Mouse (Mus musculus) effector memory CD4-positive, alpha-beta T cell, adult 7 months (primary cell): ENCODE measurements around the gene Olfr730. TPM values are rescaled to one million over a fixed set of nuclear protein-coding genes. Genes with fewer than 3 reads are reported as not detected.

Experiments used
- polyA plus RNA-seq: library from polyadenylated mRNA; unstranded; fragments of 100-300 nt; shearing (Covaris generic); gene quantifications from one replicate; pipeline ENCODE4 v1.2.1, GENCODE M21; 2017

Olfr730 gene
- not detected for polyA plus RNA-seq

GRCm38 (mm10) chr14:50188098-50188497, at the start of gene Olfr730:
Olfr730 (minus strand) TSS chr14:50188198.

DNA sequence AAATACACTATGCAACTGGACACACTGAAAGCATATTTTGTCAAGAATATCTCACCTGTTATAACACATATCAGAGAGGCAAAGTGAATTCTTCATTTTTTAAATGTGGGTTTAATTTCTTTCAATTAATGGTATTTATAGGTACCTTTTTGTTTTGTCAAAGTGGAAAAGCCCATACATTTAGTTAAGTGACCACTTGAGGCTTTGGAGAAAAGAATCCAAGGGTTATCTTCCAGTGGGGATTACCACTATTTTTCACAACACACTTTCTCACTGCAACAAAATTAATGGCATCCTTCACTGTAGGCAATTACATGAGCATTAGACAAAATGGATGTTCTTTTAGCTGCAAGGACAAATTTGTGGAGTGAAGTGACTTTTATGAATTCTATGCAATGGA, 35.2 kb downstream of the Olfr730 start, which contains the start of gene Olfr729:
Olfr729 (minus strand) TSS at position 101 of the 400 bp plus-strand sequence.

DNA sequence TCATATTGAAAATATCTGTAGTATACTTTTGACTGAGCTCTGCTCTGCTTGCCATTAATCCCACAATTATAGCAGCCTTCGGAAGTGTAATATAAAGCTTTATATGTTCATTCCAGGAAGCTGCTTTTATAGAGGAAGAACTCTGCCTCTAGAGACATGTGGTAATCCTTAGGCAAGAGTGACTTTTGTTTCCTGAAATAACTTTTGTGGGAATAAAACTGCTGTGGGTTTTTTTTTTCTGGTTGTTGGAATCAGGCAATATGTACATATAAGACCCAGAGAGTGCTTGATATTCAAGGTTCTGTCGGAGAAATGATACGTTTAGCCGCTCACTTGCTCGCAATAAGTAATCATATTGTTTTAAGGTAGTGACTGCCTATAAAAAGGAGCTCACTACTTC, 45.4 kb downstream of the Olfr730 start, which contains the start of gene Olfr728:
Olfr728 (minus strand) TSS at position 101 of the 400 bp plus-strand sequence.

Other genes starting within 250 kb of the Olfr730 start
- gene Olfr724, start 224.9 kb downstream of the Olfr730 start, polyA plus RNA-seq = not detected
- not detected for gene Olfr725, start 147.8 kb downstream of the Olfr730 start, polyA plus RNA-seq
- not detected for gene Olfr726, start 97.2 kb downstream of the Olfr730 start, polyA plus RNA-seq
- gene Olfr727, start 65.0 kb downstream of the Olfr730 start, polyA plus RNA-seq = 0.63 TPM
- 0.52 TPM for gene Olfr728, start 45.5 kb downstream of the Olfr730 start, polyA plus RNA-seq
- not detected for gene Olfr729, start 35.3 kb downstream of the Olfr730 start, polyA plus RNA-seq
- gene Olfr731, start 53.7 kb upstream of the Olfr730 start, polyA plus RNA-seq = not detected
- not detected for gene Olfr732, start 96.0 kb upstream of the Olfr730 start, polyA plus RNA-seq
- gene Olfr733, start 113.3 kb upstream of the Olfr730 start, polyA plus RNA-seq = 0.15 TPM
- gene Olfr734, start 138.6 kb upstream of the Olfr730 start, polyA plus RNA-seq = not detected
- not detected for gene Olfr735, start 160.7 kb upstream of the Olfr730 start, polyA plus RNA-seq
- not detected for gene Tlr11, start 169.7 kb upstream of the Olfr730 start, polyA plus RNA-seq
- gene Olfr736, start 193.0 kb upstream of the Olfr730 start, polyA plus RNA-seq = not detected
- gene Olfr738, start 219.4 kb upstream of the Olfr730 start, polyA plus RNA-seq = not detected
- gene Olfr739, start 230.4 kb upstream of the Olfr730 start, polyA plus RNA-seq = not detected